Mouse (Mus musculus) megakaryocyte progenitor cell, adult 5-6 weeks (primary cell): Measurements from ENCODE around the gene Theg. TPM values are rescaled to one million over a fixed set of nuclear protein-coding genes. Genes with fewer than 3 reads are reported as not detected.

ENCODE experiments used
- ATAC-seq: replicated peaks from 2 replicates; pipeline ENCODE4 v1.8.0; 2016; ENCODE audit warnings: mild to moderate bottlenecking, moderate TSS enrichment, inconsistent platforms; ENCODE audit not compliant: poor library complexity
- total RNA-seq, 2 experiments: library from RNA; stranded (forward) in 1 of 2; stranded (reverse) in 1 of 2; fragments of 157-497, 149-512 nt in 1 of 2; fragments of 200-1000 nt in 1 of 2; gene quantifications; 2 replicates each; pipeline versions ENCODE4 v1.2.3 to v1.2.4; 2015 to 2017

Theg gene
- total RNA-seq, 2 experiments from 2014 or later = not detected

GRCm38 (mm10) chr10:79538323-79538722 lies 48.8 kb downstream of the Theg start:
- no peak for ATAC-seq

- no peak for ATAC-seq
Measured at GRCm38 (mm10) chr10:79537781-79538180, 49.4 kb downstream of the Theg start.

- no peak for ATAC-seq
Measured at GRCm38 (mm10) chr10:79537271-79537670, 49.9 kb downstream of the Theg start.

GRCm38 (mm10) chr10:79536461-79537080 lies 50.6 kb downstream of the Theg start:
- no peak for ATAC-seq

GRCm38 (mm10) chr10:79535431-79535830 lies 51.7 kb downstream of the Theg start:
- ATAC-seq = no peak

GRCm38 (mm10) chr10:79534426-79534825 lies 52.7 kb downstream of the Theg start:
- no peak for ATAC-seq

DNA sequence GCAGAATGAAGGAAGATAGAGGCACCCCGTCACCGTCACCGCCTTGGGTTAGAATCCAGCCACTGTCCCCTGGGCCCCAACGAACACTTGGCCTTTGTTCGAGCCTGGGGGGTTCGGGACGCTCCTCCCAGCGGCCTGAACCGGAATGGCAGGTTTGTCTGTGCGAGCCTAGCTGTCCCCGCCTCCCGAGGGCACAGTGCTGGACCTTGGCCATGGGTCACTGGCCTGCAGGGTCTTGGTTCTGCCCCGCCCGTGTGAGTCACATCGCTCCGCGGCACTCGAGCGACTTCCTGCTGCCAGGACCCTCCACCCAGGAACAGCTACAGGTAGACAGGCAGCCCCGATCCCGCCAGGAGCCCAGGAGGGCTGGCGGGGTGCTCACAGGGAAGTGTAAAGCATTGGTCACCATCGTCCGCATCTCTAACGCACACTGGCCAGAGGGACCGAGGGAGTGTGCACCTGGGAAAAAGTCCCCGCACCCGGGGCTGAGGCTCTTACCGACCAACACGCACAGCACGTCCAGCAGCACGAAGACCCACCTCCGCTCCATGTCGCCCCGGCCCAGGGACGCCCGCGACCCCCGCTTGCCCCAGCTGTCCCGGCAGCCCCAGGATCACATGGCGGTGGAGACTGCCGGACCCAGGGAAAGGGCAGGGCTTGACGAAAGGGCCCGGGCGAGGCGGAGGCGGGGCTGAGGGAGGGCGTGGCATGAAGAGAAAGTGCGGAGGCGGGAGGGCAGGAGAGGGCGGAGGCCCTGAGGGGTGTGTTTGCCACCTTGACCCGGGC lies 53.8 kb downstream of the Theg start, which contains the start of gene Plpp2:
Gene Plpp2 (minus strand): TSS at position 671 of the 786 bp plus-strand sequence.
- peak; percentile 88 for ATAC-seq

- ATAC-seq = 0 out of 2 replicates have a peak, but pooled peaks have one; percentile 3
Measured at GRCm38 (mm10) chr10:79532678-79533077, 54.5 kb downstream of the Theg start.

- ATAC-seq = no peak
Measured at GRCm38 (mm10) chr10:79531593-79531992, 55.5 kb downstream of the Theg start.

GRCm38 (mm10) chr10:79530721-79531120 lies 56.4 kb downstream of the Theg start:
- ATAC-seq = no peak

GRCm38 (mm10) chr10:79530241-79530640 lies 56.9 kb downstream of the Theg start:
- no peak for ATAC-seq

DNA sequence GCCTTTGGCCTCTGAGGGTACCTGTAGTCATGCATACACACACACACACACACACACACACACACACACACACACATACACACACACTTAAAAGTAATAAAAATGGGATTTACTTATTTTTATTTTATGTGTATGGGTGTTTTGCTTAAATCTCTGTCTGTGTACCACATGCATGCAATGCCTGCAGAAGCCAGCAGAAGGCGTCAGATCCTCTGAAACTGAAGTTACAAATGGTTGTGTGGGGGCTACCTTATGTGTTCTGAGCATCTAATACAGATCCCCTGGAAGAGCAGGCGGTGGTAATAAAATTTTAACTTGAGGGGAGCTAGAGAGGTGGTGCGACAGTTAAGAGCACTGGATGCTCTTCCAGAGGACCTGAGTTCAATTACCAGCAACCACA lies 59.0 kb downstream of the Theg start:
- no peak for ATAC-seq

- ATAC-seq = no peak
Measured at GRCm38 (mm10) chr10:79527453-79527845, 59.7 kb downstream of the Theg start.

- ATAC-seq = no peak
Measured at GRCm38 (mm10) chr10:79526661-79527452, 60.3 kb downstream of the Theg start.

Other genes starting within 250 kb of the Theg start
- gene Vmn2r82, start 230.8 kb downstream of the Theg start, total RNA-seq (2015) = not detected in 2 replicates
- not detected in 2 replicates for gene Vmn2r82, start 230.8 kb downstream of the Theg start, total RNA-seq (2017)
- not detected in 2 replicates for gene Vmn2r83, start 118.6 kb downstream of the Theg start, total RNA-seq (2015)
- not detected in 2 replicates for gene Vmn2r83, start 118.6 kb downstream of the Theg start, total RNA-seq (2017)
- gene Plpp2, start 53.5 kb downstream of the Theg start, total RNA-seq (2015) = 8.2 and 11.6 TPM in 2 replicates
- 2.7 and 5.3 TPM in 2 replicates for gene Plpp2, start 53.5 kb downstream of the Theg start, total RNA-seq (2017)
- gene Mier2, start 32.1 kb downstream of the Theg start, total RNA-seq (2015) = 7.4 and 9.1 TPM in 2 replicates
- 9.6 and 13.4 TPM in 2 replicates for gene Mier2, start 32.1 kb downstream of the Theg start, total RNA-seq (2017)
- gene C2cd4c, start 26.7 kb upstream of the Theg start, total RNA-seq (2015) = not detected in 2 replicates
- gene C2cd4c, start 26.7 kb upstream of the Theg start, total RNA-seq (2017) = not detected in 2 replicates
- gene Shc2, start 50.6 kb upstream of the Theg start, total RNA-seq (2015) = not detected in 2 replicates
- gene Shc2, start 50.6 kb upstream of the Theg start, total RNA-seq (2017) = not detected in 2 replicates
- not detected in 2 replicates for gene Odf3l2, start 58.4 kb upstream of the Theg start, total RNA-seq (2015)
- not detected in 2 replicates for gene Odf3l2, start 58.4 kb upstream of the Theg start, total RNA-seq (2017)
- gene Madcam1, start 77.2 kb upstream of the Theg start, total RNA-seq (2015) = not detected in 2 replicates
- not detected in 2 replicates for gene Madcam1, start 77.2 kb upstream of the Theg start, total RNA-seq (2017)
- gene Tpgs1, start 82.0 kb upstream of the Theg start, total RNA-seq (2015) = 8.3 and 10.2 TPM in 2 replicates
- 8.2 and 10.4 TPM in 2 replicates for gene Tpgs1, start 82.0 kb upstream of the Theg start, total RNA-seq (2017)
- gene Cdc34, start 94.9 kb upstream of the Theg start, total RNA-seq (2015) = 69.2 and 79.0 TPM in 2 replicates
- gene Cdc34, start 94.9 kb upstream of the Theg start, total RNA-seq (2017) = 154 and 169 TPM in 2 replicates
- gene Gzmm, start 101.7 kb upstream of the Theg start, total RNA-seq (2015) = 0.29 and 0.49 TPM in 2 replicates
- 1.1 and 2.8 TPM in 2 replicates for gene Gzmm, start 101.7 kb upstream of the Theg start, total RNA-seq (2017)
- 441 and 471 TPM in 2 replicates for gene Bsg, start 117.2 kb upstream of the Theg start, total RNA-seq (2015)
- gene Bsg, start 117.2 kb upstream of the Theg start, total RNA-seq (2017) = 272 TPM in 2 replicates
- not detected in 2 replicates for gene Hcn2, start 129.3 kb upstream of the Theg start, total RNA-seq (2015)
- not detected in 2 replicates for gene Hcn2, start 129.3 kb upstream of the Theg start, total RNA-seq (2017)
- 36.9 and 46.9 TPM in 2 replicates for gene Polrmt, start 159.2 kb upstream of the Theg start, total RNA-seq (2015)
- 10.8 and 14.6 TPM in 2 replicates for gene Polrmt, start 159.2 kb upstream of the Theg start, total RNA-seq (2017)
- gene Fgf22, start 167.7 kb upstream of the Theg start, total RNA-seq (2015) = not detected in 2 replicates
- not detected in 2 replicates for gene Fgf22, start 167.7 kb upstream of the Theg start, total RNA-seq (2017)
- gene Rnf126, start 179.6 kb upstream of the Theg start, total RNA-seq (2015) = 55.6 and 63.0 TPM in 2 replicates
- gene Rnf126, start 179.6 kb upstream of the Theg start, total RNA-seq (2017) = 18.4 and 20.2 TPM in 2 replicates
- 1.6 and 2.7 TPM in 2 replicates for gene Fstl3, start 189.9 kb upstream of the Theg start, total RNA-seq (2015)
- 1.3 and 3.6 TPM in 2 replicates for gene Fstl3, start 189.9 kb upstream of the Theg start, total RNA-seq (2017)
- gene Prss57, start 203.6 kb upstream of the Theg start, total RNA-seq (2015) = 160 and 189 TPM in 2 replicates
- 95.1 and 100.0 TPM in 2 replicates for gene Prss57, start 203.6 kb upstream of the Theg start, total RNA-seq (2017)
- gene Palm, start 206.2 kb upstream of the Theg start, total RNA-seq (2015) = 65.3 and 71.4 TPM in 2 replicates
- 43.4 and 53.4 TPM in 2 replicates for gene Palm, start 206.2 kb upstream of the Theg start, total RNA-seq (2017)
- gene Misp, start 233.7 kb upstream of the Theg start, total RNA-seq (2015) = not detected in 2 replicates
- 0.58 TPM in 1 of 2 replicates, not detected in the other for gene Misp, start 233.7 kb upstream of the Theg start, total RNA-seq (2017)